Mouse (Mus musculus): ENCODE data around the gene Slc13a4.

The Slc13a4 gene

DNA sequence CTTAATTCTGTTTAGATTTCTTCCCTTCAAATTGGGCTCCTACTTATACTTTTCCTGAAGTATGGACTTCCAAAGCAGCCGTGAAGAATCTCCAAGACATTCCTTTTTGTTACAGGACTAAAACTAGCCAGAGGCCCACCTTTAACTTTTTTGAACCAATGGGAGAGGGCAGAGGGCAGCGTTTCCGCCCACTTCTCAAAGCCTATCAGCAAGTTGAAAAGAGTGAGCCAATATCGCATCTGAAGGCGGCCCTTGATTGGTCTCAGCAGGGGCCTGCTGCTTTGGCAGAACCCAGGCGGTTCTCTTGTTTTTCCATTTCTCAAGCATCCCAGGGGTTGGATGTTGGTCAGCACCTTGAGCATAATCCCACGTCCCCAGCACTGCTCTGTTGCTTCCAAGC, at the start of gene Slc13a4:
TSS of gene Slc13a4 (minus strand) at position 95 of the 400 bp plus-strand sequence.
- no peak for DNase-seq

DNA sequence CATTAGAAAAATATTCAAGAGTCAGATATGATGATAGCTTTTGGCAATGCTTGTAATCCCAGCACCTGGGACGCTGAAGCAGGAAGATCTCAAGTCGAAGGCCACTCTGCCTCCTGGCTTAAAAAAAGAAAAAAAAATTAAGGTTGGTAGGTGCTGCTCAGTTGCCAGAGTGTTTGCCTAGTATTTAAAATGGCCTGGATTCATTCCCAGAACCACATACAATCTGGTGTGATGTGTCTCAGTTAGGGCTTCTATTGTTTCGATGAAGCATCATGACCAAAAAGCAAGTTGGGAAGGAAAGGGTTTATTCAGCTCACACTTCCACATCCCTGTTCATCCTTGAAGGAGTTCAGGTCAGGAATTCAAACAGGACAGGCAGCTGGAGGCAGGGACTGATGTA, 47.4 kb upstream of the Slc13a4 start:
- DNase-seq, result no peak

DNA sequence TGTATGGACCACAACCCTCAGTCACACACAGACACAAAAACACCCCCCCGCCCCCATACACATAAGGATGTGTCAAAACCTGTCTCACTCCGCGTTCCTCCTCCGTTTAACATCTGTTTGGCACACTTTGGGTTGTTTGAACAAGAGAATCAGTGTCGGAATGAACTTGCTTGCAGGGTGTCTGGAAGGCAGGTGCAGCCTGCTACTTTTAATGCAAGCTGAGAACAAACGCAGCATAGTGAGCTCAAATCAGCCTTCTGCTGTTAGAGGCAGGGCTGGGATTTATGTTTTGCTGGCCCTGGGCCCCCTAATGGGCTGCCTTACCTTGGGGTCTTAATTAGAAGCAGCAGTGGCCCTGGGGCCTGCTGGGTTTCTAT, 46.7 kb upstream of the Slc13a4 start:
- no peak for DNase-seq

DNA sequence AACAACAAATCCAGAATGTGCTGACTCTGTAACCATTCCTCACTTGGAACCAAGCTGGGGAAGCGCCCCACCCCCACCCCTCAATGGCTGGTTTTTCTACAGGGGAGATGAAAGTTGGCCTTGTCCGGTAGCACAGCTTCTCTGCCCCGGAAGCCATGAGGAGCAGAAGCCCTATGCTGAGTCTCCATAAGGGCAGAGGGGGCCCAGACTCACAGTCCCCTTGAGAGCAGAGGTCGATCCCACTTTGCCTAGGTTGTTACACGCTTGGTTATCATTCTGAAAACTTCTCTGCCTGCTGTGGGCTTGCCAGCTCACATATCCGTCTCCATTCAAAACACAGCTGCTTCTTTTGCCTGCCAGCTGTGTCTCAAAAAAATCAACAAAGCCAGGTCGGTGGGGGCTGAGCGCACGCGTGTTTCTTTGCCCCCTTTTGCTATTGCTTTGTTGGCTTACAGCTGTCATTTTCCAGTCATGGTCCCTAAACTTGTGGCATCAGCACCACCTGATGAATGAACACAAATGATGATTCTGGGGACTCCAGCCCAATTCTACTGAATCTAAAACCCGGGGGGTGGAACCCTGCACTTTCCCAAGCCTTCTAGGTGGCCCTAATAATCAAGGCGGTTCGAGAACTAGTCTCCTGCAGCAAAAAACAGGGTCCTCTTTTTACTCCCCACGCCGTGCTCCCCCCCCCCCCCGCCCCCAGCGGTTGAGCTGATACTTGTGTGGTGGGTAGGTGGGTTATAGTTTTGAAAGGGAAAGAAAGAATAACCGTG, 46.1 kb upstream of the Slc13a4 start:
- DNase-seq, result no peak

DNA sequence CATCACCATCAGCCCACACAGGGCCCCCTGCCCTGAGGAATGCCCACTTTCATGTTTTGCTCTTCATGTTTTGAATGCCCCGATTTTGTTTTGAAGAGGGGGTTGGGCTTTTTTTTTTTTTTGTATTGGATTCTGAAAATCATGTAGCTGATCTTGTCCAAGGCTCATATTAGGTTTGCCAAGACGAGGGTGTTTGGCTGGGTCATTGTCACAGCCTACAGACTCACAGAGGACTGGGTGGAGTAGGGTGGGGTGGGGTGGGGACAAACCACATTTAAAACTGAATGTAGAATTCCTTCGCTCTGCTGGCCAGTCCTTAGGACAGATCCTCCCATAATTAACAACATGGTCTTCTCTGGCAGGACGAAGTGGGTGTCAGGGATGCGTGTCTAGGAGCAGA, 45.5 kb upstream of the Slc13a4 start:
- DNase-seq, result no peak

DNA sequence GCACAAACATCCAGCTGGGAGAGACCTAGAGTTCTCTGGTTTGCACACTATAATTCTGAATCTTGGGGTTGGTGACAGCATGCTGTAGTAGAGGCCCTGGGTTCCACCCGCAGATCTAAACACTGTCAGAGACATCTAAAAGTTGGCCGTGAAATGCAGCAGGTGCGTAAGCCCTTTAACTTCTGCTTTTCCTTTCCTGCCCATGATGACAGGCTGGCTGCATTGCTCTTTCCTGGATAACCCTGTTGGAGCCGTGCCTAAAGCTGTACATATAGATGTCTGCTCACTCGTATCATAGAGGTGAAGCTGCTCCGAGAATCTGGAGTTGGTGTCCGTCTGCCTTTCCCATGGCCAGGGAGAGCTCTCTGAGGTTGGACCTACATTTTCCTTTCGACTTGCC, 44.9 kb upstream of the Slc13a4 start:
- no peak for DNase-seq

DNA sequence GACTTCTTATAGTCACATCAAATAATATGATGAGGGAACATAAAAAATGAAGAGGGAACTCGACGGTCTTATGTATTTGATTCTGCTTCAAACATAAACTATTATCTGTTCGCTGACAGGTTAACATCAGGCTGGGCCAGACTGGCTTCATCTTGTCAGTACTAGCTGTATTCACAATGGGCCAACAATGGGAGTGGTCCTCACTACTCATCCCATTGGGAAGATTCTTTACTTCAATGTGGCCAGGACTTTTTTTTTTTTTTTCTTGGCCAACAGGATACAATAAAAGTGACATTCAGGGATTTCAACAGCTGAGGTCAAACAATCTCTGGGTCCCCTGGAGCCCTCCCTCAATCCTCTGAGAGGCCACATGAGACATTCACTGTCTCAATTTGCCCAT, 43.9 kb upstream of the Slc13a4 start:
- no peak for DNase-seq

DNA sequence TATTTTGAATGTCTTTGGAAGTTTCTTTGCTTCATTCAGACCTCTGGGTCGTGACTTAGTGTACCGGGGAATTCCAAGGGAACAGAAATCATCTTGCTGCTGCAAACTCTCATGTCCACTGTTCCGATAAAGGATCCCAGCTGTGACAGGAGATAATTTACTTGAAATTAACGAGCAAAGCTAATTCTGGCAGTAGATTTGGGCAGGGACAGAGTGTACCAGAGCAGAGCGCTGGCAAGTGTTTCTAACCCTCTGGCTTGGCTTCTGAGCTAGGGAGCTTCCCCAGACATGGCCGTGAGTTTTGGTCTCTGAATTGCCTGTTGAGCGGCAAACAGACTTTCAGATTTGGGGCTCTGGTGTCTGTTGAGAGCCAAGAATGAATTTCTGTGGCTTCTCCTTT, 41.9 kb upstream of the Slc13a4 start:
- no peak for DNase-seq

DNA sequence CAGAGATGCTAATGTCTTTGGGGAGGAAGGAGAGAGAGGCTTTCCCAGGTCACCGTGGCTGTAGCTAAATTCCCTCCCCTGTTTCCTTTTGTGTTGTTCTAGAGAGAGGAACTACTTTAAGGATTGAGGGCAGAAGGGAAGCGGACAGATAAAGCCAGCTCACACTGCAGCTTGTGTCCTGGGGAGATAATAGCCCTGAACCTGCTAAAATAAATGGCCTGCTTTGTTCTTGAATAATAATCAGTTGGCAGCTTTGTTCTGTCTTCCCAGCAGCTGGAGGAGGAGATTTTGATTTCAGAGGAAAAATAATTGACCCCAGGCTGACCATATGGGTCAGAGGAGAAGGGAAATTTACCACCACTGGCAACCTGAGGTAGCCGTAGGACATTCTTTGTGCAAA, 30.7 kb upstream of the Slc13a4 start:
- no peak for DNase-seq

DNA sequence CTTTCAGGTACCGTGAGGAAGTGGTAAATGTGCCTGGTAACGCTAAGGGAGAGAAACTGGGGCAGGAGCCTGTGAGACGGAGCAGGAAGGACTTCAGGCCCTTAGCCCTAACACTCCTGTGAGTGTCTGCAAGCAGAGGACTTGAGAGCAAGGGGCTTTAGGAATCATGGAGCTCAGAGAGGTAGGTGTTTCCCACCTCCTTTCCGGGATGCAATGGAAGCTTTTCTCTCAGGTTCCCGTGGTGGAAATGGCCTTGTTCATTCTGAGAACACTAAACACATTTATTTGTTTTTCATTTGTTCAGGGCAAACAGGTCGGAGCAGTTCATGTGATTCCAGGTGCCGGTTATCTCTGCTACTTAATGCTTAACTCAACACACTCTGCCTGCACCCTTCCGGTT, 29.9 kb upstream of the Slc13a4 start:
- no peak for DNase-seq

DNA sequence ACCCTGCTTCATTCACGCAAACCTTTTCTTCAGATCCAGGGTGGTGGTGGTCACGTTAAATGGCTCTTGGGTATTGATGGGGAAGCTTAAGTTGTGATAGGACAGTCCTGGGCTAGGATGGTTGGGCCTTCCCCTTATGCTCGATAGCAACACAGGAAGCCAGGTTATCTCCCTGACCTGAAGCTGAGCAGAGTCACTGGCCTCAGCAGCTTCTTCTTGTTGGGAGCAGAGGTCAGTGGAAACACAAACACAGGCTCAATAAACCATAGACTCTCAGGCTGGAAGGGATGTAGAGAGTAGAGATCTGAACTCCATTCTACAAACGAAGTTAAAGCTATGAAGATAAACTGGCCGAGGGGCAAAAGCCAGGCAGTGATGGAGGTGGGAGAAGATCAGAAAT, 27.5 kb upstream of the Slc13a4 start:
- DNase-seq, result no peak

DNA sequence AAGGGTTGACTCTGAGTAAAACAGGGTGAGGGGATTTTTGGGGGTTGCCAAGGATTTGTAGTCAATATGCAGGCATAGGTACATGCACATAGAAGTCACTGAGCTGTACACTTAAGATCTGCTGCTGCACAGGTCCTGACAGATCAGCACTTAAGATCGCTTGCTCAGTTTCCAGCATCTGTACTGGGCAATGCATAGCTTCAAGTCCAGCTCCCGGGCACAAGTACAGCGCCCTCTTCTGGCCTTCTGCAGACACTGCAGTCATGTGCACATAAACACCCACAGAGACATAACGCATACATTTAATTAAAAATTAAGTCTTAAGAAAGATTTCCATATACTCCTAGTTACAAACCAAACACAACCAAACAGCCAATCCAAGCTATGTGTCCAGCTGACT, 26.3 kb upstream of the Slc13a4 start:
- no peak for DNase-seq

DNA sequence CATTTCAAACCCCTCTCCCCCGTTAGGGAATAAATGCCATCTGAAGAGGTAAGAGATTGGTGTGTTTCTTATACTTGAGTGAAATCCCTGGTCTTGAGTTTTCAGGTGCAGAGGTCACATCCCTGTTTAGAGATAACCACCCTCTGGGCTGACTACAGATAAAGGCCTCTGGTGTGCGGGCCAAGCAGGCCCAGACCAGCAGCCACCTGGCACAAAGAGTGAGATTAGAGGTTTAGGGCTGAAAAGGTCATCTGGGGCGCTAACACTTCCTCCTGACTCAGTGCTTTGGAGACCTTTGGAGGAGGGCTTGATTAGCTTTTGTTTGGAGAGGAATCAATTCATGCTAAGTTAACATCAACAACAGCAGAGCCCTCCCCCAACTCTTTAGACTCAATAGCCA, 25.7 kb upstream of the Slc13a4 start:
- no peak for DNase-seq

DNA sequence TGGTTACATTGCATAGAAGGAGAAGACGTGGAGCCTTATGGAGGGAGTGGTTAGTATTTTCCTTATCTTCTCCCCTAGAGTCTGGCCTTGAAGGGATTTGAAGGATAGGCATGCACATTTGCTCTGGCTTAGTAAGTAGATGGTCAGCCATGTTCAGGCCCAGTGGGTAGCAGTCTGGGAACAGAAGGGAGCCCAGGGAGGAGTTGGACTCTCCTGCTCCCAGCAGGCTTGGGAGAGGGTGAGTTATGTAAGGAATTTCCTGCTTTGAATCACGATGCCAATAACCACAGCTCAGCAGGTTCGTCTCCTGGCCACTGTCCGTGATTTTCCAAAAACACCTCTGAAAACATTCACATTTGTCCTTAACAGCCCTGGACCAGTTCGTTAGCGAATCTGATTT, 22.9 kb upstream of the Slc13a4 start:
- no peak for DNase-seq

DNA sequence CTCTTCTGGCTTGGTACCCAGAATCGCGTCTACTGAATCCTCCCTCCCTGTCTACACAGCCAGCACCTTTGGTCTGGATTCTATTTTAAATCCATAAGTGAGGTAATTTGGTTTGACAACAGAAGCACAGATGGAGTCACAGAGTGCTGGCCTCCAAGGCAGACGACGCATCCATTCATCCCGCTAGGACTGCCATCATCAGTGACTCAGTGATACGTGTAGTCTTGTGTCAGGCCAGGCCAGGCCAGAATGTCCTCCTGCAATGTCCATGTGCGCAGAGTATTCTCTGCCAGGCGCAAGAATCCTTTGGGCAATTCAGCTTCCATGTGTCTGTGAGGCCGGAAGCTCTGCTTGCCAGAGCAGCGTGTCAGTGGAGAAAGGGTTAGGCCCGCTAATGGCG, 22.0 kb upstream of the Slc13a4 start:
- no peak for DNase-seq

DNA sequence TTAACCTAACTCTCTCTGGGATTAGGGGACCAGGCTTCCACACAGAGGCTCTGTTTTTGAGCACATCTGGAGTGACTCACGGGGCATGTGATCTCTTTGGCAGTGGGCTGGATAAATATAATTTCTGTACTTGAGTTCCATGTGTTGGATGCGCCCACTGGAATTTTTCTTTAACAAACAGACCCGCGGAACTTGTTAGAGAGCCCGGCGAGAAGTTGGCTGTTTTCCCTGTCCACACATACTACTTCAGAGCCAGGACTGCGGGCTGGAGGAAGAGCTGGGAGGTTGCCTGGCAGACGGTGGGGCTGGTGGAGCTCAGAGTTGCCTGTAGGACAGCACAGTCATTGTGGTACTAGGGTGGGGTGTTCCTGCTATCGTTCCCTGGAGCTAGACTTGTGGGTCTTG, 18.2 kb upstream of the Slc13a4 start, which contains the start of gene Fam180a:
TSS of gene Fam180a (minus strand) at position 31 of the 405 bp plus-strand sequence.
- DNase-seq, result no peak

DNA sequence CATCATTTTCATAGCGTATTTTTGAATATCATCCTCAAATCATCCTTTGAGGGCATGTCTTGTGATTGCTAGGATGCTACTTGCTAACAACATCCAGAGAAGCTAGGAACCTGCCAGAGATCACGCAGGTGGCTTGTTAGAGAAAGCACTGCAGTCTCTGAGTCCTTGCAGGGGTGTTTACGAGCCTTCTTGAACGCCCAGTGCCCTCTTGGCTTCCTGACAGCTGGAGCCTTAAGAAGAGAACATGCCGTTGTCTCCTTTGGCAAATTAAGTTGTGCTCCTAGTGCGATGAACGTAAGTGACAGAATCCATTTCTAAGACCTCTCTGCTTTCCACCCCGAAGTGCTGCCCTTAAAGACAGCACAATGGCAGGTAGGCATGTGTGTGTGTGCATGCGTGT, 16.4 kb upstream of the Slc13a4 start:
- no peak for DNase-seq

DNA sequence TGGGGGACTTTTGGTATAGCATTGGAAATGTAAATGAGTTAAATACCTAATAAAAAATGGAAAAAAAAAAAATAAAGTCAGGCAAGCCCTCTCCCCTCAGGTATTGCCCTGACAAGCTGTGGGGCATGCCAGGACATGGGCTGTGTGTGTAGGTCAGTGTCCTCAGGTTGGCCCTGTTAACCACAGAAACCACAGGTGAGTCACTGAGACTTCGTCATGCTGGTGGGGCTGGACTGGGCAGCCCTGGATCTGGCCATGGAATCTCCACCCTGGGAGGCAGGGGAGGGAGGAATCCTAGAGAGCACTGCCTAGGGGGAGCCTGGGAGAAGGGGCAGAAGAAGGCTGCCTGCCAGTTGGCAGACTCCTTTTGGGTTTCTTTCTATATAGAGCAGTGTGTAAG, 15.1 kb upstream of the Slc13a4 start:
- DNase-seq, result no peak

DNA sequence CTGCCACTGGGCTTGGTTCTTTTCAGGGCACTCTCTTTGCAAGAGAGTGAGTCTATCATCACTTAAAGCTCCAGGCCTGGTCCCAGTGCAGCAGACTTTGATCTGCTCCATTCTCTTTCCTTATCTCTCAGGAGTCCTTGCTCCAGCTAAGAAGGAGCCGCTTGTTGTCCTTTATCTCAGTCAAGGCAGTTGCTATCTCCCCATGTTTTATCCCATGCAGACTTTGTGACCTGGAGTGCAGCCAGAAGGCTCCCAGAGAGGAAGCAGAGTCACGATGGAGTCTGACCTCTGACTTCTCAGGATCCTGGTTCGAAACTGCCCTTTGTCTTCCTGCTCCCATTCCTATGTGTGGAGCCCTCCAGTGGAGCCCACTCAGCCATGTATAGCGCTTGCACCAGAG, 13.2 kb upstream of the Slc13a4 start:
- DNase-seq, result no peak

DNA sequence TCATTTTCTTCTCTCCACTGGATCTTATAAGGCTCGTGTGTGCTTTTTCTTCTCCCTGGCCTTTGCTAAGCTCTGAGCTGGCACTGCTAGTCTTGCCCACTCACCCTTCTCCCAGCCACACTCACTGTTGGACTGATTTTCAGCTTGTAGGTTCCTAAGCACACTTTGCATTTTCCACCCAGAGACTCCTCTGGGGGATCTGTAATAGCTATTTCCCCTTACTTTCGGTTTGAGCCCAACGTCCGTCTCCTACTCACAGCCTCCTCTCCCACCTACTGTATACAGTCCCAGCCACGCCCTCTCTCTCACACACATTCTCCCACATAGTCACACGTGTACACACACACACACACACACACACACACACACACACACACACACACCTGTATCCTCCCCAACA, 11.9 kb upstream of the Slc13a4 start:
- DNase-seq, result no peak

DNA sequence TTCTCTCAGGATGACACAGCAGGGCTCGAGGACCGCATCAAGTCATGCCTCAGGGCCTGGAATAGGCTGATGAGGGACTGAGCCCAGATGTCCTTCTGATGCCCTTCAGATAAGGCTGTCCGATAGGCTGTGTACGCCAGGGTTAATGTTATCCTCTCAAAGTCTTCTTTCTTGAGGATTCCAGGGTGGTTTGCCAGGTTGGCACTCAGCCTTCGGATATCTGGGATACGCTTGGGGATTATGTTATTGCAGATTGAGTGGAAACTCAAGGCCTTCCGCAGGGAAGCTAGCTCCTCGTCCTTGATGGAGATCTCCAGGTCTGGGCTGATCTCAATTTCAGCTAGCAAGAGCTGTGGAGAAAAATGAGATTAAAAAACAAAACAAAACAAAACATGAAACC, 5.6 kb upstream of the Slc13a4 start:
- DNase-seq, result no peak

DNA sequence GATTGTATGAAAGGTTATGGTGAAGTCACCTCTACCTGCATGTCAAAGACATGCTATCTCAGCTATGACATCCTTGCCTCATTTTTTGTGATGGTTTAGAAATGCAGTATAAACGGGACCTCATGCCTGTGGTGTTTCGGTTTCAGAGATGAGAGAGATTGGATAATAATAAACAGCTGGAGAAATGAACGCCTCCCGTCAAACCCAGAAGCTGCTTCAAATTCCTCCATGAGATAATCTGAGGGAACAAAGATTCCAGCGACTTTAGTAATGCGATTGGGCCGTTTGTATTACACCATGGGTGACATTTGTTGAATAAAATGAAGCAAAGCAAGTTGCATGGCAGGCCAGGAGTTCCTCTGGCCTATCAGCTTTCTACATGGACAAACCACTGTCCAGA, 1.5 kb upstream of the Slc13a4 start:
- DNase-seq, result no peak

DNA sequence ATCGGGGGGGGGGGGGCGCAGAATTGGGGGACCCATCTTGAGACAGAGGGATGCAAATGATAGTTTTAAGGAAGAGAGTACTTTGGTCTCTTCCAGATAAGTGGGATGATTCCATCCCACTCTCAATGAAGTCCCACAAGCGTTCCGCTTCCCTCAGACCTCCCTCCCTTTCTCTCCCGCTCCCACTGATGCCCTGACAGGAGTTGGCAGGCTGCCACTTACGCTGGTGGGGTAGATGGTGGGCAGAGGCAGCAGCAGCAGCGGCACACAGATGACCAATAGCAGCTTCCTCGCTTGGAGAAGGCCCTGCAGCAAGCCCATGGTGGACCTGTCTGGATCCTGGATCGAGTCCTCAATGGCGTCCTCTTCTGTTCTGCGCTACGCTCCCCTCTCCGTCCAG, 795 bp downstream of the Slc13a4 start:
- DNase-seq, result no peak

DNA sequence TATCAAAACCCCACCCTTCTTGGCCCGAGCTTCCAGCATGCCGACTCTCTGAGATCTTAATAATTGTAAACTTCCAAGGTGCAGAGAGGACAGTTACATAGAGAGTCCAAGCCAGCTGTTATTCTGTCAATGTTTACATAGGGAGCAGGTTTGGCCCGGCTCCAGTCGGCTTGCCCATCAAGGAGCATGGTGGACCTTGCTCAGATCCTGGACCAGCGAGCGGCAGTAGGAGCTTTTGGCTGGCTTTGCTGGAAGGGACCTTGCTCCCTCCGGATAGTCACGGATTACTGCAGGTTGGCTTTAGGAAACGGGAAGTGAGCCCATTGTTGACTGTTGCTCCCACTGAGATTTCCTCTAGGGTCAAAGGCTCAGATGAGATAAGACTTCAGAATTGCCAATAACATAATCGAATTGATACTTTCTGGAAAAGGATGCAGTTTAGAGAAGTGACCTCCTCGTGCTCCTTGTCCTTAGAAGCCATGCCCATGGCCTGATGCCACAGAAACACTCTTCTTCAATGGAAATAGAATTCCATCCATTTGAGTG, 4.5 kb downstream of the Slc13a4 start:
- DNase-seq, result no peak

DNA sequence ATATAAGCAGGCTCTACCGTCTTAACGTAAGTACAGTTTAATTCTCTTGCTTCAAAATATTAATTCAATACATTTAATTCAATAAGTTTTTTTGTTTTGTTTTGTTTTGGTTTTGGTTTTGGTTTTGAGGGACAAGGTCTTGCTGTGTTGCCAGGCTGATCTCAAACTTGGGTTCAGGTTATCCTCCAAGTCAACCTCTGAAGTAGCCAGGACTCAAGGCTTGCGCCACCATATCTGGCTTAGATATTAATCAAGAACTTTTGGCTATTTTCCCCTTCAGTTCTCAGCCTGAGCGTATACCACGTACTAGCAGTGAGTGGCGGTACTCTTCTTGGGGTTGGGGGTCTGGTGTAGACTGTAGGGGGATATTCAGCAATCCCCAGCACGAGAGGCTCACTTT, 5.3 kb downstream of the Slc13a4 start:
- DNase-seq, result no peak

Data from thymus, postnatal 36 days (tissue).